Mouse (Mus musculus) v-Abl transformed pro-B cells (cell line): ENCODE data around the gene Spata46.

ENCODE experiments used
- in situ Hi-C, 2 experiments: fragments of 400-800 bp; cut with MboI; formaldehyde crosslinking; loops; one replicate each; pipeline ENCODE4 v1.15.1; 2025; ENCODE audit not compliant: unreplicated experiment in 2 of 2

Gene Spata46

GRCm38 (mm10) chr1:170332775-170333174 is 24.2 kb downstream of the Spata46 start:
- in situ Hi-C loops = no loop called here

GRCm38 (mm10) chr1:170339943-170340342 is 31.3 kb downstream of the Spata46 start:
- in situ Hi-C loops = no loop called here

GRCm38 (mm10) chr1:170343081-170343480 is 34.5 kb downstream of the Spata46 start:
- in situ Hi-C loops = no loop called here

GRCm38 (mm10) chr1:170343906-170344305 is 35.3 kb downstream of the Spata46 start:
- in situ Hi-C loops = no loop called here

GRCm38 (mm10) chr1:170346266-170346665 is 37.7 kb downstream of the Spata46 start:
- in situ Hi-C loops = no loop called here

GRCm38 (mm10) chr1:170351080-170351479 is 42.5 kb downstream of the Spata46 start:
- in situ Hi-C loops = no loop called here

- in situ Hi-C loops = no loop called here
Observed at GRCm38 (mm10) chr1:170353335-170353734, 44.7 kb downstream of the Spata46 start.

- in situ Hi-C loops = no loop called here
Observed at GRCm38 (mm10) chr1:170360183-170360915, 51.7 kb downstream of the Spata46 start.
